Mouse (Mus musculus) small intestine, adult 10 weeks (tissue): Measurements from ENCODE around the gene Slc6a8. TPM values are rescaled to one million over a fixed set of nuclear protein-coding genes. Genes with fewer than 3 reads are reported as not detected.

ENCODE experiments used
- polyA plus RNA-seq: library from polyadenylated mRNA; stranded (reverse); fragments of 350-450 nt; fragmentation: Illumina TruSeq; extraction: RNeasy Lipid Tissue Mini Kit (QIAGEN cat#74804); gene quantifications from one replicate; pipeline ENCODE4 v1.2.3, GENCODE M21; 2014; ENCODE audit warnings: low replicate concordance

Slc6a8 gene
- polyA plus RNA-seq: 276 TPM

DNA sequence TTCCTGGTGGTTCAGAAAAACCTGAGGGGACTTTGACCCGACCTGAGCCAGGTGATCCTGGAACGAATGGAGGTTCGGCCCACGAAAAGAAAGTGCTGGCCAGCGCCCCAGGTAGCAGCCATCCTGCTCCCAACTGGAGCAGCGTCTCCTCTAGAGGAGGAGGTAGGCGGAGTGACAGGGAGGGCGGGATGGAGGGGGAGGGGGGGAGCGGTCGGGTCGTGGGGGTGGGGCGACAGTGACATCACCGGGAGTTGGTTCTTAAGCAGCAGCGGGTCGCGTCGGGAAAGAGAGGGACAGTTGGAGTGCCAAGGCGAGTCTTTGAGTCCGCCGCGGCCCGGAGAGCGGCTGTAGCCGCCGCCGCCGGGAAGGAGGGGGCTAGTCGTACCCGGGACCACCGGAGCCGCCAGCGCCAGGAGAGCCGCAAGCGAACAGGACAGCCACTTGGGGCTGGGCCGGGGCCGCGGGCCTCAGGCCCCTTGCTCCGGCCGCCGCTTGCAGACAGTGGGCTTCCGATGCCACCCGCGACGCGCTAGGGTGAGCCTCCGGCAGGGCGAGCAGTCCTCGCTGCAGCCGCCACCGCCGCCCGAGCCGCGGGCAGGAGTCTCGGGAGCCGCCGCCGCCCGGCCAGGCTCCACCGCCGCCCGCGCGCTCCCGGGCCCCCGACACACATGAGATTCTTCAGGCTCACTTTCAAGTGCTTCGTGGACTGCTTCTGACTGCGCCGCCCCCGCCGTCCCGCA lies at the start of gene Slc6a8:
Gene Slc6a8, plus strand, starts transcription at position 272 of the 740 bp plus-strand sequence.

DNA sequence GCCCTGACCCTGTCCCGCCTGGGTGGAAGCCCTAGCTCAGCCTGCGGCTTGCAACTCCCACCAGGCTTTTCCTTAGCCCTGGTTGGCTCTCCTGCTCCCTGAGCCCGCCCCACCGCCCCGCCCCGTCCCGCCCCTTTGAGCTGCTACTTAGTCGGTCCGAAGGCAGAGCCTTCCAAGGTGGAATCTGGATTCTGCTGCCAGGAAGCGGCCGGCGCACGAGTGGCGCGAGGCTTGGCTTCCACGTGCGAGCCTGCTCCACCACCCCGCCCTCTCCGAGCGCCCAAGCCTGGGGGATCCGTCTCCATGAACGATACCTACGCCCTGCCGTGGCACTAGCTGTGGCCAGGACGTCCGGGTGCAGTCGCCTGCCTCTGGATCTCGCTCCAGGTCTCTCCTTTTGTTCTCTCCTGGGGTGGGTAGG lies 33.7 kb upstream of the Slc6a8 start, which contains the start of gene Dusp9:
Gene Dusp9, plus strand, starts transcription at position 165 of the 421 bp plus-strand sequence.

DNA sequence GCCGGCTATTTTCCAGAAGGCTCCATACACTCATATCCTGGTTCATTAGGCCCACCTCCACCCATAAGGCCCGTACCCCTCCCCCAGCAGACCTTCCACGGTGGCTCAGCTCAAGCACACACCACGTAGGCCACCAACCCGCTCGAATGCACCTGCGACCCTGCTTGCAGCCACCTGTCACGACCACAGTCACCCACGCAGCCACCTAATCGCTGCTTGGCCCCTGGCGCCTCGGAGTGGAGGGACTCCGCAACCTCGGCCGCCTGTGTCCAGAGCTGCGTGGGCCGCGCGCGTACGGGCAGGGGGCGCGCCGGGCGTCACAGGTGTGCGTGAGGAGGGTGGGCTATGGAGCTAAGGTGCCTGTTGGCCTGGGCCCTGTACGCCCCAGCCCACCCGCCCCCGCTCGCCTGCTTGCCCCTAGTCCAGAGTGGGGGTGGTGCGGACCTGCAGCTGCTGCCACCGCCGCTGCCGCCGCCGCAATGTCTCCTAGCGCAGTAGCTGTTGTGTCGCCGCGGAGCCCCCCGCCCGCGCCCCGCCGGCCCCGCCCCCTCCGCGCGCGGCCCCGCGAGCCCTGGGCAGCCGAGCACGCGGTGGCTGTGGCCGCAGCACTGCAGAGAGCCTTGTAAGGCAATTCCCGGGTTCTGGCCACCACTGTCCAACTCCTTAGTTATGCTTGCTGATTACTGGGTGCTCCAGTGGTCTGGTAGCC lies 13.2 kb upstream of the Slc6a8 start, which contains the start of gene Pnck:
Gene Pnck, minus strand, starts transcription at position 543 of the 709 bp plus-strand sequence.

DNA sequence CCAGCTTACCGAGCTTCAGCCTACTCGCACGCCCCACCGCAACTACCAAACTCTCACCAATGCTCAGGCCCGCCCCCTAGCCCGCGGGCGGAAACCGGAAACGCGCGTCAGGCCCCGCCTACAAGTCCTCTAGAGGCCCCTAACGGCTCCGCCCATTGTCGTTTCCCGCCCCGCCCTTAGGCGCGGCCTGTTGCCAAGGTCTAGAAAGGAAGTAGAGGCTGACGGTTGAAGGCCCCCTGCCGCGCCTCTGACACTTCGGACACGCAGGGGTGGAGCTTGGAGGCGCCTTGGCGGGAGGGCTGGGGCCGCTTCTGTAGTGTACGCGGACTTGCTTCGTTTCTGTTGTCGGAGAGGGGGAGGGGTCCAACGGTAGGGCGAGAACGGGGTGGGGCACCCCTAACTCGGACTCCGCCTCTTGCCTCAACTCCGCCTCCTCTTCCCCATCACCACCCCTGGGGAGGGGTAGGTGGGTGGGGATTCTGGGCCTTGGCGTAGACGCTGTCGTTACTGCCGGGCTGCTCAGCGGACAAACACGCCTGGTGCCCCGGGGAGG lies 43.2 kb downstream of the Slc6a8 start, which contains the start of the genes Bcap31 and Abcd1:
Gene Bcap31, minus strand, starts transcription at position 67 of the 553 bp plus-strand sequence.
Gene Abcd1, plus strand, starts transcription at position 489 of the 553 bp plus-strand sequence.

Other genes with a start within 250 kb of the Slc6a8 start
- gene Trex2, start 237.8 kb upstream of the Slc6a8 start, polyA plus RNA-seq: not detected
- gene Haus7, start 214.1 kb upstream of the Slc6a8 start, polyA plus RNA-seq: 2.8 TPM
- 47.9 TPM for gene Bgn, start 189.5 kb upstream of the Slc6a8 start, polyA plus RNA-seq
- gene Atp2b3, start 170.1 kb upstream of the Slc6a8 start, polyA plus RNA-seq: not detected
- not detected for gene Dusp9, start 33.7 kb upstream of the Slc6a8 start, polyA plus RNA-seq
- not detected for gene Pnck, start 13.0 kb upstream of the Slc6a8 start, polyA plus RNA-seq
- 178 TPM for gene Bcap31, start 43.0 kb downstream of the Slc6a8 start, polyA plus RNA-seq
- gene Abcd1, start 43.4 kb downstream of the Slc6a8 start, polyA plus RNA-seq: 5.5 TPM
- gene Plxnb3, start 83.9 kb downstream of the Slc6a8 start, polyA plus RNA-seq: not detected
- not detected for gene Srpk3, start 101.3 kb downstream of the Slc6a8 start, polyA plus RNA-seq
- gene Idh3g, start 113.7 kb downstream of the Slc6a8 start, polyA plus RNA-seq: 18.0 TPM
- 25.0 TPM for gene Ssr4, start 113.9 kb downstream of the Slc6a8 start, polyA plus RNA-seq
- 0.22 TPM for gene Pdzd4, start 151.8 kb downstream of the Slc6a8 start, polyA plus RNA-seq
- not detected for gene Avpr2, start 219.0 kb downstream of the Slc6a8 start, polyA plus RNA-seq
- 3.1 TPM for gene L1cam, start 223.0 kb downstream of the Slc6a8 start, polyA plus RNA-seq
- gene Arhgap4, start 248.7 kb downstream of the Slc6a8 start, polyA plus RNA-seq: 1.0 TPM
- gene Naa10, start 248.8 kb downstream of the Slc6a8 start, polyA plus RNA-seq: 2.1 TPM